Mouse (Mus musculus) megakaryocyte, embryonic 14.5 days (primary cell): ENCODE data around the gene Ttc7b.

Source experiments
- FLI1 ChIP-seq: IDR thresholded peaks from 2 replicates; pipeline ENCODE4 v1.6.1; 2012; ENCODE audit warnings: low read length, inconsistent platforms, mixed read lengths
- GATA1 ChIP-seq: IDR thresholded peaks from 3 replicates; pipeline ENCODE4 v1.6.1; 2012; ENCODE audit warnings: mixed read lengths, low read length, inconsistent platforms, borderline replicate concordance

DNA sequence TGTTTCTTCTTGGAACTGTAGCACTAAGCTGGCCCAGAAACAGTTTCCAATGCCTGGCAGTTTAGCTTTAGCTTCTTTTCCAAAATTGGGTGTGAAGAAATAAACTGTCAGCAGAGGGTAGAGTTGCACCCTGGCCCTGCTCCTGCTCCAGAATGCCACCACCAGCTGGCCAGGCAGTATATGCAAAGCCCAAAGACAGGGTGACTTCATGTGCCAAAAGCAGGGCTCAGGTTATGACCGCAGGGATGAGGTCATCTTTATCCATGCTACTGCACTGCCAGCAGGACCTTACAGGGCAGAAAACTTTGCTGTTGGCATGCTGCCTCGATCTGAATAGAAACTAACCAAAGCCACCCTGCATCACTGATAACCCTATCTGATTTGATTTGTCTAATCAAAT is 65.2 kb downstream of the Ttc7b start:
- TF ChIP-seq GATA1 (no peak), FLI1 (no peak)
